Mouse (Mus musculus) megakaryocyte, embryonic 14.5 days (primary cell): ENCODE data around the gene Vps13d.

ENCODE experiments used
- FLI1 ChIP-seq: IDR thresholded peaks from 2 replicates; pipeline ENCODE4 v1.6.1; 2012; ENCODE audit warnings: low read length, inconsistent platforms, mixed read lengths
- GATA1 ChIP-seq: IDR thresholded peaks from 3 replicates; pipeline ENCODE4 v1.6.1; 2012; ENCODE audit warnings: mixed read lengths, low read length, inconsistent platforms, borderline replicate concordance

DNA sequence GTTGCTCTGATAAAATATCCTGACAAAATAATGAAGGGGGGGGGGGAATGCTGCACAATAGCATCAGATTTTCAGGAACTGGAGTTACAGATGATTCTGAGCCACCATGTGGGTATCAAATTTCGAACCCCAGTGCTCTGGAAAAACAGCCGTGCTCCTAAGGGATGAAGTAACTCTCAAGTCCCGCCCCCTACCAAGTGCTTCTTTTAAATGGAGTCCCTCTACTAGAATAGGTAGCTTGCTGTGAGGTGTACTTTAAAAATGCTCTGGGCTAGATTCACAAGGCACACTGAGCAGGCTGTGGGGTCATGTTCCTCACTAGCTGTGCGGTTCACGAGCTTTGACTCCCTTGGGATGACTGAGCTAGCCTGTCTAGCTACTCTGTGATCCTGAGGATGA is 14.9 kb upstream of the Vps13d start:
- TF ChIP-seq FLI1 (no peak), GATA1 (no peak)
